Mouse (Mus musculus) embryonic fibroblast, embryonic 13.5 days (primary cell): Measurements from ENCODE around the gene Mrpl20.

Experiments used
- CTCF ChIP-seq: IDR thresholded peaks from 2 replicates; pipeline ENCODE4 v1.5.1; 2011; ENCODE audit warnings: mild to moderate bottlenecking, control low read depth, low read length, moderate library complexity, borderline replicate concordance; ENCODE audit not compliant: insufficient read depth
- POLR2A ChIP-seq: IDR thresholded peaks from 2 replicates; pipeline ENCODE4 v1.6.1; 2011; ENCODE audit warnings: low read depth, mild to moderate bottlenecking, control low read depth, low read length, moderate library complexity

GRCm38 (mm10) chr4:155811929-155812664, 9.4 kb downstream of the Mrpl20 start, which contains the start of gene Ccnl2:
- TF ChIP-seq CTCF (no peak), POLR2A (peak; percentile 61)
